Mouse (Mus musculus) midbrain, embryonic 15.5 days (tissue): ENCODE measurements at regions not wholly inside any gene's neighbourhood (a gene's known extent, or its start where the extent isn't known, plus 50 kb on each side); places are given as distances from the start of the nearest gene placed in this dataset.

ENCODE experiments used
- ATAC-seq: fragments of 200-750 bp; cut with Nextera tagmentation; replicated peaks from 2 replicates; pipeline ENCODE4 v1.8.0; 2017; ENCODE audit warnings: moderate TSS enrichment
- H3K27ac ChIP-seq: fragments of 300-500 bp; sonication (generic); 2 replicates; pipeline ENCODE4 v1.5.1; 2015; ENCODE audit warnings: mild to moderate bottlenecking, inconsistent platforms
- H3K27me3 ChIP-seq: fragments of 300-500 bp; sonication (generic); replicated peaks from 2 replicates; pipeline ENCODE4 v1.6.1; 2015; ENCODE audit warnings: inconsistent platforms
- H3K36me3 ChIP-seq: fragments of 300-500 bp; sonication (generic); replicated peaks from 2 replicates; pipeline ENCODE4 v1.6.1; 2015; ENCODE audit warnings: inconsistent platforms
- H3K4me1 ChIP-seq: fragments of 300-500 bp; sonication (generic); 2 replicates; pipeline ENCODE4 v1.6.1; 2015; ENCODE audit warnings: inconsistent platforms
- H3K4me2 ChIP-seq: fragments of 300-500 bp; sonication (generic); 2 replicates; pipeline ENCODE4 v1.6.1; 2015; ENCODE audit warnings: inconsistent platforms, mild to moderate bottlenecking, moderate library complexity
- H3K4me3 ChIP-seq: fragments of 300-500 bp; sonication (generic); 2 replicates; pipeline ENCODE4 v1.5.1; 2015; ENCODE audit warnings: mild to moderate bottlenecking, inconsistent platforms
- H3K9ac ChIP-seq: fragments of 300-500 bp; sonication (generic); 2 replicates; pipeline ENCODE4 v1.6.1; 2015; ENCODE audit warnings: mild to moderate bottlenecking, inconsistent platforms
- H3K9me3 ChIP-seq: fragments of 300-500 bp; sonication (generic); 2 replicates; pipeline ENCODE4 v1.6.1; 2016; ENCODE audit warnings: inconsistent platforms
- WGBS: fragments of 180-500 bp; shearing (Covaris S2); methylation state at CpG from one replicate; pipeline ENCODE4 v1.1.7; 2015; ENCODE audit warnings: mixed read lengths; 5-methylcytosine and 5-hydroxymethylcytosine counted together

GRCm38 (mm10) chrX:142606595-142607205 is 74.5 kb upstream of the Tmem164 start:
- WGBS = 83% methylated on average over 8 of the region's 8 CpGs
- no peak for ATAC-seq
- H3K27ac ChIP-seq = no peak overlapping the region

DNA sequence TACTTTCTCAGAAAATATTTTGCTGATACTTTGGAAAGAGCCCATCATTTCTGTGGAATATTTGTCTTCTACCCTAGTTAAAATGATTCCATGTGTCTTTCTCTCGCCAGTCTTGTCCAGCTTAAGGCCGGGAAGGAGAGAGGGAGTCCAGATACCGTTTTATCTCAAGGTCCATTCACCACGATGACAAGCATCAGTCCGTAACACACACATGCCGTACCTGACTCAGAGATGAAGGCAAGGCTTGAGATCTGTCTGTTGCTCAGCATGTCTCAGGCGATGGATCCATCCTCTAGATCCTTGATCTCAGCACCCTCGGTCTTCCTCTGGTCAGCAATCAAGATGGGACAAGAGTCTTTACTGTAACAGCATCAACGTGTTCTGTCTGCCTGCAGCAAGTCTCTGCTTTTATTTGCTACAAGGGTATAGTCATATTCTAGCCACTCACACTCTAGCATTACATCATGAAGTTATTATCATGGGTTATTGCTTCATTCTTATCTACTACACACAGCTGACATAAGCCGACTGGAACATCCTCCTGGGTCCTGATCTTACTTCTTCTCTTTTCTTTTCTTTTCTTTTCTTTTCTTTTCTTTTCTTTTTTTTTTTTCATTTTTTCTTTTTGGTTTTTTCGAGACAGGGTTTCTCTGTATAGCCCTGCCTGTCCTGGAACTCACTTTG is 64.9 kb upstream of the Tmem164 start:
- no peak for ATAC-seq
- H3K27ac ChIP-seq = no peak overlapping the region
- no peak overlapping the region for H3K9ac ChIP-seq
- H3K36me3 ChIP-seq = no peaks in the 10 kb centered on the region
- 0 out of 2 replicates have a peak, but pooled peaks cover 3% of the 10 kb centered on the region for H3K27me3 ChIP-seq
- WGBS = 89% methylated on average over 11 of the region's 11 CpGs
- no peak overlapping the region for H3K4me2 ChIP-seq
- no peak overlapping the region for H3K4me3 ChIP-seq
- H3K9me3 ChIP-seq = no peaks in the 10 kb centered on the region
- H3K4me1 ChIP-seq = no peaks in the 10 kb centered on the region

More at GRCm38 (mm10) chrX:142606595-142607205, 74.5 kb upstream of the Tmem164 start:
- Histone ChIP-seq H3K9ac (no peak overlapping the region), H3K4me2 (no peak overlapping the region), H3K27me3 (peaks cover 3% of the 10 kb centered on the region; the same call in 1 of the 2 replicates), H3K9me3 (no peaks in the 10 kb centered on the region), H3K36me3 (no peaks in the 10 kb centered on the region), H3K4me1 (no peaks in the 10 kb centered on the region), H3K4me3 (no peak overlapping the region)

- Histone ChIP-seq H3K9me3 (no peaks in the 10 kb centered on the region), H3K4me3 (no peak overlapping the region), H3K4me2 (no peak overlapping the region), H3K27me3 (0 out of 2 replicates have a peak, but pooled peaks cover 3% of the 10 kb centered on the region), H3K4me1 (no peaks in the 10 kb centered on the region), H3K27ac (no peak overlapping the region), H3K9ac (no peak overlapping the region), H3K36me3 (no peaks in the 10 kb centered on the region)
- no peak for ATAC-seq
- 75% methylated on average over 1 of the region's 1 CpGs for WGBS
Observed at GRCm38 (mm10) chrX:142618389-142618788, 62.8 kb upstream of the Tmem164 start.

GRCm38 (mm10) chrX:142623359-142623758 is 57.8 kb upstream of the Tmem164 start:
- no peaks in the 10 kb centered on the region for H3K36me3 ChIP-seq
- no peaks in the 10 kb centered on the region for H3K9me3 ChIP-seq
- no peak for ATAC-seq
- H3K9ac ChIP-seq = no peak overlapping the region
- 0 out of 2 replicates have a peak, but pooled peaks cover 8% of the 10 kb centered on the region for H3K27me3 ChIP-seq
- no peak overlapping the region for H3K27ac ChIP-seq
- H3K4me1 ChIP-seq = no peaks in the 10 kb centered on the region
- H3K4me3 ChIP-seq = no peak overlapping the region
- 46% methylated on average over 2 of the region's 2 CpGs for WGBS
- H3K4me2 ChIP-seq = no peak overlapping the region

DNA sequence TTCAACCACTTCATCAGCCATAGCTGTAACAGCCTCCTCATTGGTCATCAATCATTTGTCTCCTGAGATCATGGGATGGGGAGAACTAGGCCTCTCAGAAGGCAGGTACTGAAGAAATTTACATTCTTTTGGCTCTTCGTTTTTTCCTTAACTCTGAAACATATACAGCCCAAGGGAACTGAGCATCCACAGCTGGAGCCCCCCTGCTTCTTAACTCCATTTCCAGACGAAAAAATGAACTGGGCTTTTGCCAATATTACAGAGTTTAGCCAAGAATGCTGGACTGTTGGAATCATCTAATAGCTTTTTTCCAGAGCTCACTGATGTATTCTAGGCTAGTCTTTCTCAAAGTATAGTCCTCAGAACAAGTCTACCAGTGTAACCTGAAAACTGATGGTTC is 57.3 kb upstream of the Tmem164 start:
- no peak overlapping the region for H3K9ac ChIP-seq
- 0 out of 2 replicates have a peak, but pooled peaks cover 8% of the 10 kb centered on the region for H3K27me3 ChIP-seq
- no peaks in the 10 kb centered on the region for H3K4me1 ChIP-seq
- no peak for ATAC-seq
- no peaks in the 10 kb centered on the region for H3K36me3 ChIP-seq
- no peak overlapping the region for H3K4me3 ChIP-seq
- no peaks in the 10 kb centered on the region for H3K9me3 ChIP-seq
- 60% methylated on average over 2 of the region's 2 CpGs for WGBS
- H3K27ac ChIP-seq = no peak overlapping the region
- no peak overlapping the region for H3K4me2 ChIP-seq
